Mouse (Mus musculus) neutrophil, adult 83 days (primary cell): ENCODE results near the gene Zdbf2. TPM values are rescaled to one million over a fixed set of nuclear protein-coding genes. Genes with fewer than 3 reads are reported as not detected.

Experiments
- total RNA-seq, 2 experiments: library from RNA; stranded (reverse); gene quantifications; one replicate each; pipeline ENCODE4 v1.2.4; 2023

Zdbf2 gene
- total RNA-seq, result not detected

DNA sequence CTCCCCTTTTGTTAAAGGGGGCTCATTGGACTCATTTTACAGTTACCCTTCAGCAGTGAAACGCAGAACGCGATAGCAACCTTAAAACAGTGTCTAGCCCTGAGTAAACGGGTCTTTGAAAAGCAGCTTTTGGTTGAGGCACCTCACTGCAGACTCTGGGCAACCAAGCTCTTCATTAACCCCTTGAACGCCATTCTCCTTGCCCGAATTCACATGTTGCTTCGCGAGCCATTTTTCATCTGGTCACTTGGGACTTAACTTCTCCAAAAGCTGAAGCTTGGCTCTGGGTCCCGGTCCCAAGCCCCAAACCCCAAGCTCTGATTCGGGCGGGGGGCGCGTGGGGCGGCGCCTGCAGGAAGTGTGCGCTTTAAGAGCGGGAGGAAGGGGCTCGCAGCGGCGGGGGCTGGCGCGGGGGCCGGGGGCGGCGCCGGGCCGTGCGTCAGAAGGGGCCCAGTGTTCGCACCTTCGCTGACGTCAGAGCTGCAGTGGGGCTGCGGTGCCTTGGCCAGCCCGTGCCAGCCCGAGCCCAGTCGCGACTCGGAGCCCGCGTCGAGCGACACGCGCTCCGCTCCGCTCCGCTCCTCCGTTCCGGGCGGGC, at the start of gene Zdbf2:
Gene Zdbf2, plus strand, starts transcription at position 525 of the 598 bp plus-strand sequence.

Other genes with a start within 250 kb of the Zdbf2 start
- 10 to 100 TPM; 56.7 to 57.9 TPM for gene Ino80d, start 158.6 kb upstream of the Zdbf2 start, total RNA-seq
- 100 to 1,000 TPM; 428 to 453 TPM for gene Eef1b2, start 96.4 kb upstream of the Zdbf2 start, total RNA-seq
- 10 to 100 TPM; 59.0 to 62.1 TPM for gene Ndufs1, start 96.4 kb upstream of the Zdbf2 start, total RNA-seq
- not detected for gene Gpr1, start 58.7 kb upstream of the Zdbf2 start, total RNA-seq
- gene Adam23, start 172.6 kb downstream of the Zdbf2 start, total RNA-seq, result under 1 TPM in 1 of 2 experiments, not detected in 1; 0.73 TPM